Mouse (Mus musculus): ENCODE results near the gene Il4ra. TPM values are rescaled to one million over a fixed set of nuclear protein-coding genes. Genes with fewer than 3 reads are reported as not detected.

The Il4ra gene
- total RNA-seq, 4 experiments from 2014 or later = 5.2 to 10.1 (median 8.0) TPM

- no peak for DNase-seq (ENCODE audit: low spot score in 2 of 2)
Measured at GRCm38 (mm10) chr7:125625219-125625618, 73.3 kb downstream of the Il4ra start.

GRCm38 (mm10) chr7:125625829-125626228 is 73.9 kb downstream of the Il4ra start:
- no peak for DNase-seq (ENCODE audit: low spot score in 2 of 2)

Other genes starting within 250 kb of the Il4ra start
- 1 to 10 TPM; 4.7 to 5.4 (median 5.3) TPM for gene Kdm8, start 107.4 kb upstream of the Il4ra start, total RNA-seq (2022)
- gene Nsmce1, start 60.5 kb upstream of the Il4ra start, total RNA-seq (2022) = 10 to 100 TPM; 15.0 to 17.3 (median 16.7) TPM
- 1 to 10 TPM; 1.3 to 2.9 (median 2.1) TPM for gene Il21r, start 51.3 kb downstream of the Il4ra start, total RNA-seq (2022)
- gene Gtf3c1, start 155.7 kb downstream of the Il4ra start, total RNA-seq (2022) = 100 to 1,000 TPM in 3 of 4 experiments, 10 to 100 TPM in 1; 94.0 to 105 (median 102) TPM
- 10 to 100 TPM; 26.8 to 30.5 (median 28.4) TPM for gene D430042O09Rik, start 155.8 kb downstream of the Il4ra start, total RNA-seq (2022)